Mouse (Mus musculus): ENCODE measurements around the gene Slc8a1. TPM values are rescaled to one million over a fixed set of nuclear protein-coding genes. Genes with fewer than 3 reads are reported as not detected.
A peak's percentile ranks its signal among the peaks of the same experiment; 100 is the strongest.

Slc8a1 gene
- polyA plus RNA-seq, 1 experiment from 2014 or later = 144 TPM

GRCm38 (mm10) chr17:81607515-81607914 is 130.7 kb downstream of the Slc8a1 start:
- peaks cover 4% of the 10 kb centered on the region; the same call in 1 of the 2 replicates for H3K36me3 ChIP-seq (ENCODE audit: control insufficient read depth, insufficient read depth, low read length)
- peaks cover 4 to 22% of the 10 kb centered on the region in 2 experiments for H3K4me1 ChIP-seq (ENCODE audit: control insufficient read depth in 2 of 2, insufficient read depth in 2 of 2, low read length in 2 of 2)
- H3K9ac ChIP-seq (ENCODE audit: low read length) = no peak overlapping the region
- H3K27ac ChIP-seq (replicated peaks in 1 of 2; ENCODE audit: control insufficient read depth in 1 of 2, insufficient read depth in 1 of 2, low read depth in 2 of 2, low read length in 2 of 2) = no peak overlapping the region
- no peaks in the 10 kb centered on the region for H3K9me3 ChIP-seq (ENCODE audit: control insufficient read depth, low read length)
- no peak for ATAC-seq (ENCODE audit: insufficient number of reproducible peaks, insufficient read depth, low FRiP score, low read depth)
- no peaks in the 10 kb centered on the region for H3K27me3 ChIP-seq (ENCODE audit: control insufficient read depth, insufficient read depth, low read length)
- H3K4me3 ChIP-seq (ENCODE audit: control insufficient read depth in 1 of 2, insufficient read depth in 1 of 2, low read depth in 1 of 2, low read length in 2 of 2) = no peak overlapping the region
- H3K4me2 ChIP-seq (ENCODE audit: low read length) = no peak overlapping the region
- 91% methylated on average over 3 of the region's 3 CpGs for WGBS

GRCm38 (mm10) chr17:81606084-81606483 is 132.1 kb downstream of the Slc8a1 start:
- Histone ChIP-seq H3K9ac (ENCODE audit: low read length) (no peak overlapping the region), H3K4me3 (ENCODE audit: control insufficient read depth in 1 of 2, insufficient read depth in 1 of 2, low read depth in 1 of 2, low read length in 2 of 2) (no peak overlapping the region), H3K27me3 (ENCODE audit: control insufficient read depth, insufficient read depth, low read length) (no peaks in the 10 kb centered on the region), H3K4me2 (ENCODE audit: low read length) (no peak overlapping the region), H3K4me1 (ENCODE audit: control insufficient read depth in 2 of 2, insufficient read depth in 2 of 2, low read length in 2 of 2) (peaks cover 4 to 22% of the 10 kb centered on the region in 2 experiments), H3K36me3 (ENCODE audit: control insufficient read depth, insufficient read depth, low read length) (peaks cover 5% of the 10 kb centered on the region; the same call in 1 of the 2 replicates), H3K27ac (replicated peaks in 1 of 2; ENCODE audit: control insufficient read depth in 1 of 2, insufficient read depth in 1 of 2, low read depth in 2 of 2, low read length in 2 of 2) (no peak overlapping the region), H3K9me3 (ENCODE audit: control insufficient read depth, low read length) (no peaks in the 10 kb centered on the region)
- WGBS = 45% methylated on average over 2 of the region's 2 CpGs
- ATAC-seq (ENCODE audit: insufficient number of reproducible peaks, insufficient read depth, low FRiP score, low read depth) = no peak

GRCm38 (mm10) chr17:81605219-81605660 is 132.9 kb downstream of the Slc8a1 start:
- no peak for ATAC-seq (ENCODE audit: insufficient number of reproducible peaks, insufficient read depth, low FRiP score, low read depth)
- Histone ChIP-seq H3K9ac (ENCODE audit: low read length) (no peak overlapping the region), H3K27me3 (ENCODE audit: control insufficient read depth, insufficient read depth, low read length) (no peaks in the 10 kb centered on the region), H3K4me3 (ENCODE audit: control insufficient read depth in 1 of 2, insufficient read depth in 1 of 2, low read depth in 1 of 2, low read length in 2 of 2) (no peak overlapping the region), H3K4me2 (ENCODE audit: low read length) (no peak overlapping the region), H3K36me3 (ENCODE audit: control insufficient read depth, insufficient read depth, low read length) (peaks cover 10% of the 10 kb centered on the region; the same call in 1 of the 2 replicates), H3K27ac (replicated peaks in 1 of 2; ENCODE audit: control insufficient read depth in 1 of 2, insufficient read depth in 1 of 2, low read depth in 2 of 2, low read length in 2 of 2) (peak overlapping the region; percentile 41 to 48; a peak in 3 of 4 replicates), H3K4me1 (ENCODE audit: control insufficient read depth in 2 of 2, insufficient read depth in 2 of 2, low read length in 2 of 2) (peaks cover 4 to 22% of the 10 kb centered on the region in 2 experiments), H3K9me3 (ENCODE audit: control insufficient read depth, low read length) (no peaks in the 10 kb centered on the region)
- 43% methylated on average over 4 of the region's 4 CpGs for WGBS

- no peaks in the 10 kb centered on the region for H3K27me3 ChIP-seq (ENCODE audit: control insufficient read depth, insufficient read depth, low read length)
- no peak overlapping the region for H3K27ac ChIP-seq (replicated peaks in 1 of 2; ENCODE audit: control insufficient read depth in 1 of 2, insufficient read depth in 1 of 2, low read depth in 2 of 2, low read length in 2 of 2)
- 65% methylated on average over 2 of the region's 2 CpGs for WGBS
- peaks cover 0 to 3% of the 10 kb centered on the region in 2 experiments; a peak in 1 of 4 replicates for H3K4me1 ChIP-seq (ENCODE audit: control insufficient read depth in 2 of 2, insufficient read depth in 2 of 2, low read length in 2 of 2)
- peaks cover 6% of the 10 kb centered on the region; the same call in 1 of the 2 replicates for H3K36me3 ChIP-seq (ENCODE audit: control insufficient read depth, insufficient read depth, low read length)
- H3K9me3 ChIP-seq (ENCODE audit: control insufficient read depth, low read length) = no peaks in the 10 kb centered on the region
- H3K9ac ChIP-seq (ENCODE audit: low read length) = no peak overlapping the region
- no peak overlapping the region for H3K4me2 ChIP-seq (ENCODE audit: low read length)
- no peak overlapping the region for H3K4me3 ChIP-seq (ENCODE audit: control insufficient read depth in 1 of 2, insufficient read depth in 1 of 2, low read depth in 1 of 2, low read length in 2 of 2)
- no peak for ATAC-seq (ENCODE audit: insufficient number of reproducible peaks, insufficient read depth, low FRiP score, low read depth)
Observed at GRCm38 (mm10) chr17:81599072-81599471, 139.1 kb downstream of the Slc8a1 start.

DNA sequence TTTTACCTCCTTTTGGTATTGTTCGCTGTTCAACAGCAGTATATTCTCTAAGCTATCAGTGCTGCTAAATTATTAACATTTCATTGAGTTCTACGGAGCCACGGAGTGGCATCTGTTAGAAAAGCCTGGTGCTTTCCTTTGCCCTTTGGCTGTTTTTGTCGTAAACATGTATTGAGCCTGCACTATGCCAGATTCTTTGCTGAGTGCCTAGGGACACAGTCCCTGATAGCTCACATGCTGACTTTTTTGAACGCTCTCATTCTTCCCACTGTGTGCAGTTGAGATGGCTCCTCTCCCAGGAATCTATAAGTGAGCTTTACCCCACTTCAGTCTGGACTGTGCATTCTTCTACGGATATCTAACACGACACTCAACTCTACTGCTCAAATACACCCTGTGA is 148.4 kb downstream of the Slc8a1 start:
- H3K9ac ChIP-seq (ENCODE audit: low read length) = no peak overlapping the region
- H3K36me3 ChIP-seq (ENCODE audit: control insufficient read depth, insufficient read depth, low read length) = peaks cover 33% of the 10 kb centered on the region
- H3K4me1 ChIP-seq (ENCODE audit: control insufficient read depth in 2 of 2, insufficient read depth in 2 of 2, low read length in 2 of 2) = peaks cover 5 to 50% of the 10 kb centered on the region in 2 experiments
- no peaks in the 10 kb centered on the region for H3K27me3 ChIP-seq (ENCODE audit: control insufficient read depth, insufficient read depth, low read length)
- no peak overlapping the region for H3K4me2 ChIP-seq (ENCODE audit: low read length)
- H3K9me3 ChIP-seq (ENCODE audit: control insufficient read depth, low read length) = no peaks in the 10 kb centered on the region
- H3K27ac ChIP-seq (replicated peaks in 1 of 2; ENCODE audit: control insufficient read depth in 1 of 2, insufficient read depth in 1 of 2, low read depth in 2 of 2, low read length in 2 of 2) = peak overlapping the region in 1 of 2 experiments; percentile 10; a peak in 1 of 4 replicates
- no peak for ATAC-seq (ENCODE audit: insufficient number of reproducible peaks, insufficient read depth, low FRiP score, low read depth)
- H3K4me3 ChIP-seq (ENCODE audit: control insufficient read depth in 1 of 2, insufficient read depth in 1 of 2, low read depth in 1 of 2, low read length in 2 of 2) = no peak overlapping the region
- WGBS = 61% methylated on average over 7 of the region's 7 CpGs

DNA sequence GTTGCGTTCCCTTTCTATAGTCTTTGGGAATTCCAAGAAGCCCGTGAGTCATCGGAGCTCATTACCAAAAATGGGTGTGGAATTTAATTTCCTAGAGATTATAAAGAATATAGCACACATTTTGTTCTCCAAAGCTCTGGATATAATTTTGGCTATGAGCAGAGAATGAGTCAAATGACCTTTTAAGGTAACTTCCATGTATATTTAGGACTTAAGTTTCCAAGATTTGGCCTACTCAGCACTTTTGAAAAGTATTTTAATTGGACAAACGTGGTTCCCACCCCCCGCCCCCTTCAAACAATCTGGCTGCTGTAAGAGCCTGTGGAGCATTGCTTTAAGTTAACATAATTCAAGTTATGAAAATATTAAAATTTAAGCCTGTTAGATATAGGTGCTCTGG is 151.4 kb downstream of the Slc8a1 start:
- H3K4me2 ChIP-seq (ENCODE audit: low read length) = no peak overlapping the region
- H3K9me3 ChIP-seq (ENCODE audit: control insufficient read depth, low read length) = no peaks in the 10 kb centered on the region
- H3K27ac ChIP-seq (replicated peaks in 1 of 2; ENCODE audit: control insufficient read depth in 1 of 2, insufficient read depth in 1 of 2, low read depth in 2 of 2, low read length in 2 of 2) = no peak overlapping the region; a peak in 1 of 4 replicates
- H3K4me3 ChIP-seq (ENCODE audit: control insufficient read depth in 1 of 2, insufficient read depth in 1 of 2, low read depth in 1 of 2, low read length in 2 of 2) = no peak overlapping the region
- WGBS = 72% methylated on average over 5 of the region's 5 CpGs
- ATAC-seq (ENCODE audit: insufficient number of reproducible peaks, insufficient read depth, low FRiP score, low read depth) = no peak
- H3K4me1 ChIP-seq (ENCODE audit: control insufficient read depth in 2 of 2, insufficient read depth in 2 of 2, low read length in 2 of 2) = peaks cover 5 to 53% of the 10 kb centered on the region in 2 experiments
- no peak overlapping the region for H3K9ac ChIP-seq (ENCODE audit: low read length)
- no peaks in the 10 kb centered on the region for H3K27me3 ChIP-seq (ENCODE audit: control insufficient read depth, insufficient read depth, low read length)
- peaks cover 18% of the 10 kb centered on the region for H3K36me3 ChIP-seq (ENCODE audit: control insufficient read depth, insufficient read depth, low read length)

- no peaks in the 10 kb centered on the region for H3K9me3 ChIP-seq (ENCODE audit: control insufficient read depth, low read length)
- H3K27ac ChIP-seq (replicated peaks in 1 of 2; ENCODE audit: control insufficient read depth in 1 of 2, insufficient read depth in 1 of 2, low read depth in 2 of 2, low read length in 2 of 2) = peak overlapping the region; percentile 67 to 78
- H3K27me3 ChIP-seq (ENCODE audit: control insufficient read depth, insufficient read depth, low read length) = no peaks in the 10 kb centered on the region
- ATAC-seq (ENCODE audit: insufficient number of reproducible peaks, insufficient read depth, low FRiP score, low read depth) = 0 out of 2 replicates have a peak, but pooled peaks have one; percentile 41
- peaks cover 9% of the 10 kb centered on the region for H3K36me3 ChIP-seq (ENCODE audit: control insufficient read depth, insufficient read depth, low read length)
- peak overlapping the region; percentile 7; the same call in 1 of the 2 replicates for H3K4me2 ChIP-seq (ENCODE audit: low read length)
- no peak overlapping the region; the same call in 1 of the 2 replicates for H3K9ac ChIP-seq (ENCODE audit: low read length)
- peaks cover 4 to 26% of the 10 kb centered on the region in 2 experiments for H3K4me1 ChIP-seq (ENCODE audit: control insufficient read depth in 2 of 2, insufficient read depth in 2 of 2, low read length in 2 of 2)
- no peak overlapping the region for H3K4me3 ChIP-seq (ENCODE audit: control insufficient read depth in 1 of 2, insufficient read depth in 1 of 2, low read depth in 1 of 2, low read length in 2 of 2)
- 29% methylated on average over 10 of the region's 10 CpGs for WGBS
Observed at GRCm38 (mm10) chr17:81579728-81580425, 158.3 kb downstream of the Slc8a1 start.

Data from heart, embryonic 14.5 days (tissue).